Mouse (Mus musculus): ENCODE measurements at regions not wholly inside any gene's neighbourhood (a gene's known extent, or its start where the extent isn't known, plus 50 kb on each side); places are given as distances from the start of the nearest gene placed in this dataset.

- TF ChIP-seq CTCF (IDR thresholded peaks at IDR 0.05; ENCODE audit: low read depth) (no peak), EP300 (IDR thresholded peaks at IDR 0.05; ENCODE audit: low read depth) (no peak)
Measured at GRCm38 (mm10) chr10:67598590-67599047, 49.9 kb upstream of the Ado start.

Measured in liver, embryonic 14.5 days (tissue).